In the genomic region with DNA sequence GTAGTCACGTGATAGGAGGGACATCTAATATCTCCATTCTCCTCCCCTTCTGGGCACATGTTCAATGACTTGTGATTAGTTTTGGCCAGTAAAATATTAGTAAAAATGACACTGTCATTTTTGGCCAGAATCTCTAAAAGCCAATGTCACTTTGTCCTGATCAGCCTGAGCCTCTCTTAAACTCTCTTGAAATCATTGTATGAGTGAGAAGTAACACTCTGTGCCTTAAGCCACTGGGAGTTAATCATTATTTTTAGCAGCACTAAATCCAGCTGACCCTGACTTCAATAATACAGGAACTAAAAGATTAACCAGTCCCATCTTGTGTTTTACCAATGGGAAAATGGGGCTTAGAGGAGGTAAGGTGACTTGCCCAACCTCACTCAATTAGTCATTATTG, we compare ENCODE assay signal across 25 mouse cellular contexts.
"Had no signal": no experiment of that assay in that cellular context is flagged by ENCODE, and none has a peak within 500 bp of the region (broad histone marks: within the 10 kb centered on the region; RNA-seq: fewer than 3 reads in every experiment).

No protein-coding gene starts in this region.

- DNase-seq: gastrocnemius, adult 2 months; gastrocnemius, postnatal 10 days; gastrocnemius, postnatal 25 days; heart, adult 18-20 months; heart, postnatal 10 days; heart, postnatal 4 days; kidney, postnatal 14 days; kidney, postnatal 4 days; liver had no signal

- ATAC-seq: hindbrain, embryonic 16.5 days; inflammation-experienced regulatory T-cells, adult 6 months; intestine, embryonic 15.5 days; intestine, postnatal 0 days; liver, embryonic 12.5 days had no signal

- H3K36me3 ChIP-seq: heart, embryonic 10.5 days; heart, embryonic 12.5 days; hindbrain, embryonic 10.5 days; hindbrain, embryonic 12.5 days; intestine, embryonic 15.5 days; limb, embryonic 10.5 days; limb, embryonic 12.5 days; liver, embryonic 12.5 days had no signal

- H3K4me3 ChIP-seq: gastrocnemius, adult 2 months; heart, embryonic 10.5 days; heart, embryonic 12.5 days; hindbrain, embryonic 10.5 days; hindbrain, embryonic 12.5 days; intestine, embryonic 15.5 days; layer of hippocampus, adult 2 months; left cerebral cortex, adult 2 months; limb, embryonic 10.5 days; limb, embryonic 12.5 days; liver, embryonic 12.5 days had no signal

- H3K9me3 ChIP-seq: heart, embryonic 10.5 days; heart, embryonic 12.5 days; hindbrain, embryonic 10.5 days; hindbrain, embryonic 12.5 days; intestine, embryonic 15.5 days; limb, embryonic 10.5 days; limb, embryonic 12.5 days; liver, embryonic 12.5 days had no signal

- H3K4me1 ChIP-seq: heart, embryonic 10.5 days; heart, embryonic 12.5 days; hindbrain, embryonic 10.5 days; hindbrain, embryonic 12.5 days; intestine, embryonic 15.5 days; limb, embryonic 10.5 days; limb, embryonic 12.5 days; liver, embryonic 12.5 days had no signal

- H3K9ac ChIP-seq: heart, embryonic 12.5 days; hindbrain, embryonic 12.5 days; hindbrain, embryonic 14.5 days; intestine, embryonic 15.5 days; limb, embryonic 12.5 days; liver, embryonic 12.5 days; liver, embryonic 14.5 days had no signal

- H3K4me2 ChIP-seq: heart, embryonic 12.5 days; hindbrain, embryonic 12.5 days; hindbrain, embryonic 14.5 days; intestine, embryonic 15.5 days; limb, embryonic 12.5 days; liver, embryonic 12.5 days had no signal

- H3K27me3 ChIP-seq: heart, embryonic 12.5 days; hindbrain, embryonic 12.5 days; intestine, embryonic 15.5 days; limb, embryonic 12.5 days; liver, embryonic 12.5 days had no signal

- H3K27ac ChIP-seq: gastrocnemius, adult 2 months; heart, embryonic 10.5 days; hindbrain, embryonic 10.5 days; hindbrain, embryonic 12.5 days; hindbrain, embryonic 14.5 days; intestine, embryonic 15.5 days; kidney, postnatal 0 days; layer of hippocampus, adult 2 months; left cerebral cortex, adult 2 months; limb, embryonic 10.5 days; limb, embryonic 12.5 days; liver, embryonic 12.5 days; liver, embryonic 14.5 days had no signal
